Mouse (Mus musculus) limb, embryonic 15.5 days (tissue): Measurements from ENCODE around the gene Srcin1. TPM values are rescaled to one million over a fixed set of nuclear protein-coding genes. Genes with fewer than 3 reads are reported as not detected.
A peak's percentile ranks its signal among the peaks of the same experiment; 100 is the strongest.

Experiments used
- ATAC-seq: fragments of 200-750 bp; cut with Nextera tagmentation; 2 replicates; pipeline ENCODE4 v1.8.0; 2017; ENCODE audit warnings: low read depth, moderate TSS enrichment; ENCODE audit not compliant: insufficient number of reproducible peaks, low FRiP score, low TSS enrichment
- H3K27ac ChIP-seq: fragments of 300-500 bp; sonication (generic); 2 replicates; pipeline ENCODE4 v1.5.1; 2015; ENCODE audit warnings: moderate library complexity, mild to moderate bottlenecking, inconsistent platforms
- H3K27me3 ChIP-seq: fragments of 300-500 bp; sonication (generic); 2 replicates; pipeline ENCODE4 v1.6.1; 2015; ENCODE audit warnings: inconsistent platforms
- H3K36me3 ChIP-seq: fragments of 300-500 bp; sonication (generic); 2 replicates; pipeline ENCODE4 v1.6.1; 2015; ENCODE audit warnings: inconsistent platforms
- H3K4me1 ChIP-seq: fragments of 300-500 bp; sonication (generic); 2 replicates; pipeline ENCODE4 v1.6.1; 2015; ENCODE audit warnings: inconsistent platforms
- H3K4me2 ChIP-seq: fragments of 300-500 bp; sonication (generic); 2 replicates; pipeline ENCODE4 v1.6.1; 2015; ENCODE audit warnings: mild to moderate bottlenecking, inconsistent platforms
- H3K4me3 ChIP-seq: fragments of 300-500 bp; sonication (generic); 2 replicates; pipeline ENCODE4 v1.5.1; 2015; ENCODE audit warnings: mild to moderate bottlenecking, inconsistent platforms
- H3K9ac ChIP-seq: fragments of 300-500 bp; sonication (generic); 2 replicates; pipeline ENCODE4 v1.6.1; 2015; ENCODE audit warnings: inconsistent platforms
- H3K9me3 ChIP-seq: fragments of 300-500 bp; sonication (generic); 2 replicates; pipeline ENCODE4 v1.6.1; 2016; ENCODE audit warnings: inconsistent platforms
- WGBS: fragments of 180-500 bp; shearing (Covaris S2); methylation state at CpG from one replicate; pipeline ENCODE4 v1.1.7; 2015; 5-methylcytosine and 5-hydroxymethylcytosine counted together
- polyA plus RNA-seq: library from polyadenylated mRNA; unstranded; fragments of >200 nt; fragmentation: Nextera tagmentation; extraction: Ambion mirVana; gene quantifications from 2 replicates; pipeline ENCODE4 v1.2.1, GENCODE M21; 2015

Srcin1 gene
- polyA plus RNA-seq, 1 experiment from 2014 or later, result 0.92 TPM

- no peak overlapping the region for H3K4me3 ChIP-seq
- H3K27me3 ChIP-seq, result no peaks in the 10 kb centered on the region
- H3K4me2 ChIP-seq, result no peak overlapping the region
- peaks cover 97% of the 10 kb centered on the region for H3K36me3 ChIP-seq
- no peak overlapping the region for H3K27ac ChIP-seq
- H3K9ac ChIP-seq, result no peak overlapping the region
- peaks cover 13% of the 10 kb centered on the region; the same call in 1 of the 2 replicates for H3K4me1 ChIP-seq
- WGBS, result 45% methylated on average over 14 of the region's 14 CpGs
- no peaks in the 10 kb centered on the region for H3K9me3 ChIP-seq
- peak; percentile 17; the same call in 1 of the 2 replicates for ATAC-seq
Observed at GRCm38 (mm10) chr11:97468639-97469287, 107.2 kb downstream of the Srcin1 start.

- Histone ChIP-seq H3K4me3 (no peak overlapping the region), H3K4me1 (peaks cover 13% of the 10 kb centered on the region; the same call in 1 of the 2 replicates), H3K4me2 (no peak overlapping the region), H3K9ac (no peak overlapping the region), H3K27ac (no peak overlapping the region), H3K36me3 (peaks cover 97% of the 10 kb centered on the region), H3K27me3 (no peaks in the 10 kb centered on the region), H3K9me3 (no peaks in the 10 kb centered on the region)
- 67% methylated on average over 10 of the region's 10 CpGs for WGBS
- ATAC-seq, result no peak
Observed at GRCm38 (mm10) chr11:97466444-97467160, 109.4 kb downstream of the Srcin1 start.

GRCm38 (mm10) chr11:97465957-97466356 lies 110.0 kb downstream of the Srcin1 start:
- H3K9me3 ChIP-seq, result no peaks in the 10 kb centered on the region
- WGBS, result 77% methylated on average over 12 of the region's 12 CpGs
- H3K4me3 ChIP-seq, result no peak overlapping the region
- peak overlapping the region; percentile 22; the same call in 1 of the 2 replicates for H3K27ac ChIP-seq
- no peaks in the 10 kb centered on the region for H3K27me3 ChIP-seq
- peaks cover 13% of the 10 kb centered on the region; the same call in 1 of the 2 replicates for H3K4me1 ChIP-seq
- H3K4me2 ChIP-seq, result no peak overlapping the region
- no peak for ATAC-seq
- peaks cover 97% of the 10 kb centered on the region for H3K36me3 ChIP-seq
- H3K9ac ChIP-seq, result no peak overlapping the region

- no peak overlapping the region for H3K27ac ChIP-seq
- peaks cover 13% of the 10 kb centered on the region; the same call in 1 of the 2 replicates for H3K4me1 ChIP-seq
- H3K9me3 ChIP-seq, result no peaks in the 10 kb centered on the region
- ATAC-seq, result no peak
- no peak overlapping the region for H3K9ac ChIP-seq
- H3K27me3 ChIP-seq, result no peaks in the 10 kb centered on the region
- WGBS, result 82% methylated on average over 4 of the region's 4 CpGs
- no peak overlapping the region for H3K4me3 ChIP-seq
- H3K36me3 ChIP-seq, result peaks cover 96% of the 10 kb centered on the region
- no peak overlapping the region for H3K4me2 ChIP-seq
Observed at GRCm38 (mm10) chr11:97463991-97464390, 112.0 kb downstream of the Srcin1 start.

GRCm38 (mm10) chr11:97463166-97463565 lies 112.8 kb downstream of the Srcin1 start:
- Histone ChIP-seq H3K4me2 (no peak overlapping the region), H3K27ac (no peak overlapping the region), H3K9me3 (no peaks in the 10 kb centered on the region), H3K27me3 (no peaks in the 10 kb centered on the region), H3K9ac (no peak overlapping the region), H3K36me3 (peaks cover 97% of the 10 kb centered on the region), H3K4me3 (no peak overlapping the region), H3K4me1 (peaks cover 10% of the 10 kb centered on the region; the same call in 1 of the 2 replicates)
- WGBS, result 48% methylated on average over 33 of the region's 33 CpGs
- ATAC-seq, result no peak

- WGBS, result 83% methylated on average over 6 of the region's 6 CpGs
Observed at GRCm38 (mm10) chr11:97462538-97462937, 113.4 kb downstream of the Srcin1 start.

GRCm38 (mm10) chr11:97461307-97461820 lies 114.6 kb downstream of the Srcin1 start:
- Histone ChIP-seq H3K4me1 (peaks cover 9% of the 10 kb centered on the region; the same call in 1 of the 2 replicates), H3K36me3 (peaks cover 99% of the 10 kb centered on the region), H3K9me3 (no peaks in the 10 kb centered on the region), H3K27ac (peak overlapping the region; percentile 17; the same call in 1 of the 2 replicates), H3K9ac (no peak overlapping the region), H3K4me2 (no peak overlapping the region), H3K27me3 (no peaks in the 10 kb centered on the region), H3K4me3 (no peak overlapping the region)
- ATAC-seq, result no peak
- 83% methylated on average over 3 of the region's 3 CpGs for WGBS

More at GRCm38 (mm10) chr11:97462538-97462937, 113.4 kb downstream of the Srcin1 start:
- Histone ChIP-seq H3K4me1 (peaks cover 10% of the 10 kb centered on the region; the same call in 1 of the 2 replicates), H3K27ac (no peak overlapping the region), H3K36me3 (peaks cover 98% of the 10 kb centered on the region), H3K4me2 (no peak overlapping the region), H3K9me3 (no peaks in the 10 kb centered on the region), H3K4me3 (no peak overlapping the region), H3K9ac (no peak overlapping the region), H3K27me3 (no peaks in the 10 kb centered on the region)
- ATAC-seq, result no peak

Other genes starting within 250 kb of the Srcin1 start
- gene Gpr179, start 224.1 kb downstream of the Srcin1 start, polyA plus RNA-seq, result 0.09 and 0.10 TPM in 2 replicates
- gene Socs7, start 213.6 kb downstream of the Srcin1 start, polyA plus RNA-seq, result 3.4 and 4.4 TPM in 2 replicates
- 7.8 and 8.4 TPM in 2 replicates for gene Arhgap23, start 160.7 kb downstream of the Srcin1 start, polyA plus RNA-seq
- gene 4933428G20Rik, start 75.8 kb downstream of the Srcin1 start, polyA plus RNA-seq, result 0.93 and 1.1 TPM in 2 replicates
- 1.9 and 3.2 TPM in 2 replicates for gene Epop, start 53.5 kb upstream of the Srcin1 start, polyA plus RNA-seq
- gene Mllt6, start 87.2 kb upstream of the Srcin1 start, polyA plus RNA-seq, result 2.4 and 2.6 TPM in 2 replicates
- gene Cisd3, start 109.6 kb upstream of the Srcin1 start, polyA plus RNA-seq, result 13.5 and 18.6 TPM in 2 replicates
- 13.1 and 14.7 TPM in 2 replicates for gene Pcgf2, start 124.3 kb upstream of the Srcin1 start, polyA plus RNA-seq
- gene Psmb3, start 127.2 kb upstream of the Srcin1 start, polyA plus RNA-seq, result 413 and 414 TPM in 2 replicates
- 1.7 and 2.2 TPM in 2 replicates for gene Pip4k2b, start 168.5 kb upstream of the Srcin1 start, polyA plus RNA-seq
- 17.3 and 19.1 TPM in 2 replicates for gene Cwc25, start 190.4 kb upstream of the Srcin1 start, polyA plus RNA-seq
- 0.35 TPM in 1 of 2 replicates, not detected in the other for gene 1700001P01Rik, start 199.7 kb upstream of the Srcin1 start, polyA plus RNA-seq
- 447 and 586 TPM in 2 replicates for gene Rpl23, start 206.3 kb upstream of the Srcin1 start, polyA plus RNA-seq
- 128 and 131 TPM in 2 replicates for gene Lasp1, start 222.8 kb upstream of the Srcin1 start, polyA plus RNA-seq